In genomic region chr13:119231556-119231955, GRCm38 (mm10) we compare ENCODE assay signal across 20 mouse cellular contexts.
DNase-seq lines count a peak whose midpoint lies in the region; ATAC-seq and TF ChIP-seq lines count a peak whose summit lies in the region.
"Had no signal": no experiment of that assay in that cellular context is flagged by ENCODE, and none has a peak within 500 bp of the region (broad histone marks: within the 10 kb centered on the region; RNA-seq: fewer than 3 reads in every experiment).

No protein-coding gene starts in this region.

- WGBS in heart, embryonic 12.5 days, result 42% methylated on average over 11 of the region's 11 CpGs
- WGBS in lung, embryonic 16.5 days, result 46% methylated on average over 11 of the region's 11 CpGs
- 77% methylated on average over 11 of the region's 11 CpGs for WGBS in liver, embryonic 14.5 days (ENCODE audit: insufficient replicate concordance)

- ATAC-seq in heart, embryonic 12.5 days (ENCODE audit: insufficient number of reproducible peaks, low FRiP score), result no peak
- ATAC-seq in lung, embryonic 16.5 days (ENCODE audit: low read depth), result peak; percentile 86
- ATAC-seq in liver, embryonic 14.5 days (ENCODE audit: insufficient read depth), result no peak
- ATAC-seq in activated CD4-positive, CD25-positive, alpha-beta regulatory T cell, adult 4 months, result no peak
- ATAC-seq: forebrain, embryonic 13.5 days; forebrain, postnatal 0 days had no signal

- no peak for TF ChIP-seq EP300 in liver, embryonic 14.5 days (IDR thresholded peaks at IDR 0.05; ENCODE audit: low read depth)

- no peak for DNase-seq in heart, postnatal 25 days (ENCODE audit: low spot score)
- no peak for DNase-seq in lung, postnatal 10 days
- DNase-seq in liver, embryonic 14.5 days (ENCODE audit: low read depth in 3 of 3, low spot score in 3 of 3), result no peak
- DNase-seq in layer of hippocampus, postnatal 10 days (ENCODE audit: low spot score in 2 of 2), result no peak
- DNase-seq in adrenal gland, adult (ENCODE audit: inconsistent age in 2 of 2, low spot score in 1 of 2), result no peak
- DNase-seq: adrenal gland, postnatal 36 days; cerebellum, adult 2 months; cerebellum, postnatal 10 days; forebrain, postnatal 0 days; gastrocnemius, adult 2 months; gastrocnemius, postnatal 25 days; heart, postnatal 14 days had no signal

- H3K4me2 ChIP-seq in heart, embryonic 12.5 days, result 0 out of 2 replicates have a peak overlapping the region, but pooled peaks have one; percentile 16
- H3K4me2 ChIP-seq in lung, embryonic 16.5 days (ENCODE audit: low read depth, low read length), result no peak overlapping the region
- H3K4me2 ChIP-seq in liver, embryonic 14.5 days (ENCODE audit: low read depth), result peak overlapping the region; percentile 69
- H3K4me2 ChIP-seq: forebrain, embryonic 13.5 days; heart, embryonic 15.5 days; hindbrain, embryonic 14.5 days had no signal

- intact Hi-C loops in heart, postnatal 25 days (cut with DNase I), result no loop called here

- H3K4me1 ChIP-seq in heart, embryonic 12.5 days (replicated peaks), result peaks cover 12% of the 10 kb centered on the region; the same call in 1 of the 2 replicates
- no peaks in the 10 kb centered on the region for H3K4me1 ChIP-seq in lung, embryonic 16.5 days (replicated peaks; ENCODE audit: control insufficient read depth, insufficient read depth, low read length)
- peaks cover 30 to 31% of the 10 kb centered on the region in 2 experiments for H3K4me1 ChIP-seq in liver, embryonic 14.5 days (replicated peaks; ENCODE audit: control insufficient read depth in 2 of 2, insufficient read depth in 2 of 2, low read length in 1 of 2)
- H3K4me1 ChIP-seq: embryonic facial prominence, embryonic 10.5 days; forebrain, embryonic 13.5 days; hindbrain, embryonic 10.5 days had no signal

- no peaks in the 10 kb centered on the region for H3K36me3 ChIP-seq in heart, embryonic 12.5 days
- no peaks in the 10 kb centered on the region for H3K36me3 ChIP-seq in lung, embryonic 16.5 days (ENCODE audit: control insufficient read depth, insufficient read depth, low read length)
- H3K36me3 ChIP-seq in liver, embryonic 14.5 days (replicated peaks; ENCODE audit: control insufficient read depth, insufficient read depth, low read depth), result no peaks in the 10 kb centered on the region
- H3K36me3 ChIP-seq: embryonic facial prominence, embryonic 10.5 days; heart, embryonic 15.5 days; hindbrain, embryonic 10.5 days had no signal

- no peak for TF ChIP-seq CTCF in liver, embryonic 14.5 days (IDR thresholded peaks at IDR 0.05; ENCODE audit: low read depth)

- no peaks in the 10 kb centered on the region for H3K9me3 ChIP-seq in heart, embryonic 12.5 days (replicated peaks)
- no peaks in the 10 kb centered on the region for H3K9me3 ChIP-seq in lung, embryonic 16.5 days (ENCODE audit: control insufficient read depth, low read length)
- no peaks in the 10 kb centered on the region for H3K9me3 ChIP-seq in liver, embryonic 14.5 days (ENCODE audit: control insufficient read depth, low read length)
- H3K9me3 ChIP-seq: embryonic facial prominence, embryonic 10.5 days; forebrain, embryonic 13.5 days; heart, embryonic 15.5 days; hindbrain, embryonic 10.5 days had no signal

- no peak overlapping the region for H3K27ac ChIP-seq in heart, embryonic 12.5 days (ENCODE audit: poor library complexity, severe bottlenecking)
- H3K27ac ChIP-seq in lung, embryonic 16.5 days (ENCODE audit: low read length), result no peak overlapping the region
- peak overlapping the region; percentile 95 for H3K27ac ChIP-seq in liver, embryonic 14.5 days
- H3K27ac ChIP-seq: embryonic facial prominence, embryonic 10.5 days; forebrain, embryonic 13.5 days; gastrocnemius, adult 2 months; heart, embryonic 15.5 days; hindbrain, embryonic 10.5 days; hindbrain, embryonic 14.5 days had no signal

- H3K9ac ChIP-seq in heart, embryonic 12.5 days, result no peak overlapping the region
- H3K9ac ChIP-seq in lung, embryonic 16.5 days (ENCODE audit: low read length), result no peak overlapping the region
- H3K9ac ChIP-seq in liver, embryonic 14.5 days (replicated peaks), result no peak overlapping the region; the same call in 1 of the 2 replicates
- H3K9ac ChIP-seq: forebrain, embryonic 13.5 days; forebrain, postnatal 0 days; heart, embryonic 15.5 days; hindbrain, embryonic 14.5 days had no signal

- 0 out of 2 replicates have a peak, but pooled peaks cover 4% of the 10 kb centered on the region for H3K27me3 ChIP-seq in heart, embryonic 12.5 days (replicated peaks)
- H3K27me3 ChIP-seq in lung, embryonic 16.5 days (ENCODE audit: control insufficient read depth, insufficient read depth, low read depth, low read length), result no peaks in the 10 kb centered on the region
- H3K27me3 ChIP-seq in liver, embryonic 14.5 days (ENCODE audit: control insufficient read depth, insufficient read depth, low read length), result no peaks in the 10 kb centered on the region
- H3K27me3 ChIP-seq: forebrain, embryonic 13.5 days; heart, embryonic 15.5 days had no signal

- no peak overlapping the region for H3K4me3 ChIP-seq in heart, embryonic 12.5 days
- H3K4me3 ChIP-seq in lung, embryonic 16.5 days (ENCODE audit: low read length), result no peak overlapping the region
- H3K4me3 ChIP-seq in liver, embryonic 14.5 days (ENCODE audit: insufficient read depth in 1 of 2, low read depth in 2 of 2, low read length in 2 of 2), result no peak overlapping the region
- H3K4me3 ChIP-seq: embryonic facial prominence, embryonic 10.5 days; forebrain, embryonic 13.5 days; gastrocnemius, adult 2 months; heart, embryonic 15.5 days; hindbrain, embryonic 10.5 days had no signal
